Mouse (Mus musculus) lung, postnatal 0 days (tissue): Measurements from ENCODE around the gene Hoxa3.

ENCODE experiments used
- CTCF ChIP-seq: IDR thresholded peaks from 2 replicates; pipeline ENCODE4 v1.5.1; 2016; ENCODE audit warnings: antibody characterized with exemption, mild to moderate bottlenecking
- EP300 ChIP-seq: IDR thresholded peaks from 2 replicates; pipeline ENCODE4 v1.6.1; 2016; ENCODE audit warnings: antibody characterized with exemption, mild to moderate bottlenecking, control low read depth

DNA sequence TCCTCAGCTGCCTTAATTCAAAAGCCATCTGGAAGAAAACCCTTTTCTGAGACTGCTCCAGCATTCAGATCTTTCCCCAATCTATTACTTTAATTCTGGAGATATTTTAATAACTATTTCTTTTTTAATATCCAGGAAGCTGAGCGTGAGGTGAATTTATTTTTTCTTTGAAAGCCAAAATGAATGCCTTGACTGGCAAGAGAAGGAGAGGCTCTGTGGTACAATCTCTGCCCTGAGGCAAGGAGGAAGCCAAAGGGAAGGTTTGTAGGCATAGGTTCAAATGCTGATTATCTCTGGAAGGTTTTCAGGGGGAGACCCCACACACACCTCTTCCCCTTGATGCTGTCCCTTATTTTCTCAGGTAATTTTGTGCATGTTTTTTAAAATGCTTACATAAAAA lies 46.0 kb downstream of the Hoxa3 start:
- TF ChIP-seq CTCF (no peak), EP300 (no peak)
